Mouse (Mus musculus) stomach, embryonic 16.5 days (tissue): ENCODE measurements at regions not wholly inside any gene's neighbourhood (a gene's known extent, or its start where the extent isn't known, plus 50 kb on each side); places are given as distances from the start of the nearest gene placed in this dataset.

ENCODE experiments used
- ATAC-seq: fragments of 200-750 bp; cut with Nextera tagmentation; 2 replicates; pipeline ENCODE4 v1.8.0; 2017; ENCODE audit warnings: moderate number of reproducible peaks, moderate TSS enrichment; ENCODE audit not compliant: insufficient read depth, low FRiP score
- H3K27ac ChIP-seq: fragments of 300-500 bp; sonication (generic); 2 replicates; pipeline ENCODE4 v1.5.1; 2014; ENCODE audit warnings: low read length
- H3K27me3 ChIP-seq: fragments of 300-500 bp; sonication (generic); 2 replicates; pipeline ENCODE4 v1.6.1; 2014; ENCODE audit warnings: low read length, control low read depth, mixed read lengths; ENCODE audit not compliant: control insufficient read depth, insufficient read depth
- H3K36me3 ChIP-seq: fragments of 300-500 bp; sonication (generic); 2 replicates; pipeline ENCODE4 v1.6.1; 2014; ENCODE audit warnings: low read length; ENCODE audit not compliant: control insufficient read depth, insufficient read depth
- H3K4me1 ChIP-seq: fragments of 300-500 bp; sonication (generic); 2 replicates; pipeline ENCODE4 v1.6.1; 2014; ENCODE audit warnings: low read length, control low read depth, mixed read lengths; ENCODE audit not compliant: control insufficient read depth, insufficient read depth
- H3K4me2 ChIP-seq: fragments of 300-500 bp; sonication (generic); 2 replicates; pipeline ENCODE4 v1.6.1; 2014; ENCODE audit warnings: low read depth, low read length, mixed read lengths
- H3K4me3 ChIP-seq: fragments of 300-500 bp; sonication (generic); replicated peaks from 2 replicates; pipeline ENCODE4 v1.5.1; 2014; ENCODE audit warnings: mild to moderate bottlenecking, low read length
- H3K9ac ChIP-seq: fragments of 300-500 bp; sonication (generic); 2 replicates; pipeline ENCODE4 v1.6.1; 2014; ENCODE audit warnings: low read length
- H3K9me3 ChIP-seq: fragments of 300-500 bp; sonication (generic); replicated peaks from 2 replicates; pipeline ENCODE4 v1.6.1; 2016; ENCODE audit warnings: low read length, control low read depth; ENCODE audit not compliant: control insufficient read depth
- WGBS: fragments of 180-500 bp; shearing (Covaris S2); extraction: QIAGEN DNeasy Blood & Tissue Kit; methylation state at CpG from one replicate; pipeline ENCODE4 v1.1.7; 2014; 5-methylcytosine and 5-hydroxymethylcytosine counted together

GRCm38 (mm10) chr8:11062348-11062946 lies 54.2 kb upstream of the Irs2 start:
- WGBS: 47% methylated on average over 3 of the region's 3 CpGs
- H3K27me3 ChIP-seq: no peaks in the 10 kb centered on the region
- H3K4me3 ChIP-seq: no peak overlapping the region
- no peak overlapping the region for H3K27ac ChIP-seq
- H3K9ac ChIP-seq: no peak overlapping the region
- H3K4me1 ChIP-seq: 0 out of 2 replicates have a peak, but pooled peaks cover 6% of the 10 kb centered on the region
- no peak overlapping the region for H3K4me2 ChIP-seq
- no peaks in the 10 kb centered on the region for H3K36me3 ChIP-seq
- ATAC-seq: no peak
- no peaks in the 10 kb centered on the region for H3K9me3 ChIP-seq

DNA sequence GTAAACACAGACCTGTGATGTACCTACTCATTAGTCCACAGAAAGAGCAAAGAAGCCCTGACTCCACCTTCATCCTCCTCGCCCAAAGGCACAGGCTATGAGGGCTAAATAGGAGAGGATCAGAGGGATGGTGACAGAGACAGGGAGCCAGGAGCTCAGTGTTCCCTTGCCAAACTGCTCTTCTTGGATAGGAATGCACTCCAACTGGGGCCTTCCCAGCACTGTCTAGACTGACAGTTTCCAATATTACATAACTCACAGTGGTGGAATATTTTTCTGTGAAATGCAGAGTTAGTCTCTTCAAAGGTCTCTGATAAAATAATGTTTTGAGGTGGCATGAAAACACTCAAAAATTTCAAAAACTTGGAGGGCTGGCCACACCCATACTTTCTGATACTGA lies 53.5 kb upstream of the Irs2 start:
- H3K9ac ChIP-seq: no peak overlapping the region
- no peaks in the 10 kb centered on the region for H3K36me3 ChIP-seq
- H3K4me3 ChIP-seq: no peak overlapping the region
- 0 out of 2 replicates have a peak, but pooled peaks cover 6% of the 10 kb centered on the region for H3K4me1 ChIP-seq
- H3K27me3 ChIP-seq: no peaks in the 10 kb centered on the region
- no peaks in the 10 kb centered on the region for H3K9me3 ChIP-seq
- H3K4me2 ChIP-seq: no peak overlapping the region
- no peak overlapping the region for H3K27ac ChIP-seq
- no peak for ATAC-seq
- 65% methylated on average over 1 of the region's 1 CpGs for WGBS

GRCm38 (mm10) chr8:11060604-11061003 lies 52.3 kb upstream of the Irs2 start:
- no peak overlapping the region for H3K4me3 ChIP-seq
- no peaks in the 10 kb centered on the region for H3K27me3 ChIP-seq
- no peak overlapping the region for H3K27ac ChIP-seq
- no peaks in the 10 kb centered on the region for H3K36me3 ChIP-seq
- no peak overlapping the region for H3K4me2 ChIP-seq
- 37% methylated on average over 3 of the region's 3 CpGs for WGBS
- ATAC-seq: no peak
- no peaks in the 10 kb centered on the region for H3K9me3 ChIP-seq
- H3K4me1 ChIP-seq: peaks cover 9% of the 10 kb centered on the region; the same call in 1 of the 2 replicates
- no peak overlapping the region for H3K9ac ChIP-seq

GRCm38 (mm10) chr8:11058392-11058791 lies 50.1 kb upstream of the Irs2 start:
- no peaks in the 10 kb centered on the region for H3K9me3 ChIP-seq
- H3K36me3 ChIP-seq: no peaks in the 10 kb centered on the region

More at GRCm38 (mm10) chr8:11058392-11058791, 50.1 kb upstream of the Irs2 start:
- Histone ChIP-seq H3K4me2 (no peak overlapping the region), H3K4me1 (peaks cover 18% of the 10 kb centered on the region), H3K27ac (no peak overlapping the region), H3K27me3 (no peaks in the 10 kb centered on the region), H3K4me3 (no peak overlapping the region), H3K9ac (no peak overlapping the region)
- ATAC-seq: no peak
- WGBS: 79% methylated on average over 3 of the region's 3 CpGs
